Mouse (Mus musculus): ENCODE measurements around the gene Pole3.

The Pole3 gene

GRCm38 (mm10) chr4:62518416-62519121 is 6.3 kb downstream of the Pole3 start:
- DNase-seq (ENCODE audit: low read depth, low spot score), result peak; percentile 18

GRCm38 (mm10) chr4:62517538-62518415 is 7.1 kb downstream of the Pole3 start:
- no peak for DNase-seq (ENCODE audit: low read depth, low spot score)

GRCm38 (mm10) chr4:62517046-62517445 is 7.8 kb downstream of the Pole3 start:
- DNase-seq (ENCODE audit: low read depth, low spot score), result no peak

- no peak for DNase-seq (ENCODE audit: low read depth, low spot score)
Observed at GRCm38 (mm10) chr4:62516579-62516978, 8.3 kb downstream of the Pole3 start.

GRCm38 (mm10) chr4:62516079-62516478 is 8.8 kb downstream of the Pole3 start:
- no peak for DNase-seq (ENCODE audit: low read depth, low spot score)

GRCm38 (mm10) chr4:62515490-62515889 is 9.4 kb downstream of the Pole3 start:
- no peak for DNase-seq (ENCODE audit: low read depth, low spot score)

GRCm38 (mm10) chr4:62514995-62515394 is 9.9 kb downstream of the Pole3 start:
- DNase-seq (ENCODE audit: low read depth, low spot score), result no peak

- DNase-seq (ENCODE audit: low read depth, low spot score), result peak; percentile 50
Observed at GRCm38 (mm10) chr4:62513998-62514506, 10.8 kb downstream of the Pole3 start.

GRCm38 (mm10) chr4:62509946-62510345 is 14.9 kb downstream of the Pole3 start:
- DNase-seq (ENCODE audit: low read depth, low spot score), result no peak

GRCm38 (mm10) chr4:62508839-62509238 is 16.0 kb downstream of the Pole3 start:
- no peak for DNase-seq (ENCODE audit: low read depth, low spot score)

GRCm38 (mm10) chr4:62506798-62507197 is 18.1 kb downstream of the Pole3 start:
- no peak for DNase-seq (ENCODE audit: low read depth, low spot score)

GRCm38 (mm10) chr4:62505991-62506390 is 18.9 kb downstream of the Pole3 start:
- no peak for DNase-seq (ENCODE audit: low read depth, low spot score)

- DNase-seq (ENCODE audit: low read depth, low spot score), result no peak
Observed at GRCm38 (mm10) chr4:62503374-62503970, 21.4 kb downstream of the Pole3 start, which contains the start of gene Hdhd3. Gene Hdhd3 (minus strand): TSS chr4:62503467.

- DNase-seq (ENCODE audit: low read depth, low spot score), result no peak
Observed at GRCm38 (mm10) chr4:62502969-62503368, 21.9 kb downstream of the Pole3 start.

- DNase-seq (ENCODE audit: low read depth, low spot score), result peak; percentile 91
Observed at GRCm38 (mm10) chr4:62501964-62502732, 22.7 kb downstream of the Pole3 start.

GRCm38 (mm10) chr4:62501534-62501933 is 23.3 kb downstream of the Pole3 start:
- DNase-seq (ENCODE audit: low read depth, low spot score), result no peak

- DNase-seq (ENCODE audit: low read depth, low spot score), result no peak
Observed at GRCm38 (mm10) chr4:62500799-62501198, 24.1 kb downstream of the Pole3 start.

GRCm38 (mm10) chr4:62496815-62497214 is 28.1 kb downstream of the Pole3 start:
- no peak for DNase-seq (ENCODE audit: low read depth, low spot score)

- no peak for DNase-seq (ENCODE audit: low read depth, low spot score)
Observed at GRCm38 (mm10) chr4:62495946-62496345, 28.9 kb downstream of the Pole3 start.

GRCm38 (mm10) chr4:62494230-62494629 is 30.6 kb downstream of the Pole3 start:
- DNase-seq (ENCODE audit: low read depth, low spot score), result no peak

- no peak for DNase-seq (ENCODE audit: low read depth, low spot score)
Observed at GRCm38 (mm10) chr4:62492682-62493081, 32.2 kb downstream of the Pole3 start.

Measured in ZHBTc4 (cell line).